Mouse (Mus musculus) right cerebral cortex, postnatal 25 days (tissue): ENCODE results near the gene Zbtb25.

ENCODE experiments used
- DNase-seq: peaks from one replicate; pipeline ENCODE4 v3.0.0; 2022

Zbtb25 gene

GRCm38 (mm10) chr12:76335641-76336040 lies 33.8 kb downstream of the Zbtb25 start:
- DNase-seq: no peak

- DNase-seq: no peak
These were observed 35.7 kb downstream of the Zbtb25 start for GRCm38 (mm10) chr12:76333688-76334087.

GRCm38 (mm10) chr12:76328567-76329354 lies 40.6 kb downstream of the Zbtb25 start:
- DNase-seq: no peak

GRCm38 (mm10) chr12:76326437-76327220 lies 42.8 kb downstream of the Zbtb25 start:
- peak; percentile 71 for DNase-seq

DNA sequence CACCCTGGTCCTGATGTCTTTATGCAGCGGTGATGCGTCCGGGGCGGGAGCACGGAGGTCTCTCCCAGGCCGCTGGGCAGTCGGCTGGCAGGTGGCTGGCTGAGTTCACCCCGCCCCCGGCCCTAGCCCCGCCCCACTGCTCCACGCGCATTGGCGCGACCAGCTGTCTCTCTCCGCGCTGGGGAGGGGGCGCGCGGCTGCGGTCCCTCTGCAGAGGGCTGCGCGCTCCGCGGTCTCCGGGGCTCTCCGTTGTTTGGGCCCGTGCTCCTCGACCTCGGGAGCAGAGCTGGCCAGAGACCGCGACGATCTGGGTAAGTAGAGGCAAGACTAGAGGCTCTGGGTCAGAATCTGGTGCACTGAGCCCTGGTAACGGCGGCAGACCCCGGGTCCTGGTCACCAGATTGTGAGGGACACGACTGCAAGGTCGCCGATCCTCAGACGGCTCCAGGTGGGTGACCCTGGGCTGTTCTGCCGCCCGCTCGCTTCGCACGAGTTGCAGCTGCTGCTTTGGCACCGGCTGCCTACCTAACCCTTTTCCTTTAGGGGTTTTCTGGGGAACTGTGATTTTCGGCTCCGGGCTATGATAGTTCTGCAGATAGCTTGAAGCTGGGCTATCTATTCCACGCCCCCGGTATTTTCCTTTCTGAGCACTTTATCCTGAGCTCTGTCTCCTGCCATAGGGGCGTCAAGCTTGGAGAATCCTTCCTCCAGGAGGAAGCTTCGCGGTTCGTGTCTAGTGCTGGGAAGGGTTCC lies 44.5 kb downstream of the Zbtb25 start, which contains the start of gene Akap5:
TSS of gene Akap5 (plus strand) at position 213 of the 753 bp plus-strand sequence.
- DNase-seq: peak; percentile 82

DNA sequence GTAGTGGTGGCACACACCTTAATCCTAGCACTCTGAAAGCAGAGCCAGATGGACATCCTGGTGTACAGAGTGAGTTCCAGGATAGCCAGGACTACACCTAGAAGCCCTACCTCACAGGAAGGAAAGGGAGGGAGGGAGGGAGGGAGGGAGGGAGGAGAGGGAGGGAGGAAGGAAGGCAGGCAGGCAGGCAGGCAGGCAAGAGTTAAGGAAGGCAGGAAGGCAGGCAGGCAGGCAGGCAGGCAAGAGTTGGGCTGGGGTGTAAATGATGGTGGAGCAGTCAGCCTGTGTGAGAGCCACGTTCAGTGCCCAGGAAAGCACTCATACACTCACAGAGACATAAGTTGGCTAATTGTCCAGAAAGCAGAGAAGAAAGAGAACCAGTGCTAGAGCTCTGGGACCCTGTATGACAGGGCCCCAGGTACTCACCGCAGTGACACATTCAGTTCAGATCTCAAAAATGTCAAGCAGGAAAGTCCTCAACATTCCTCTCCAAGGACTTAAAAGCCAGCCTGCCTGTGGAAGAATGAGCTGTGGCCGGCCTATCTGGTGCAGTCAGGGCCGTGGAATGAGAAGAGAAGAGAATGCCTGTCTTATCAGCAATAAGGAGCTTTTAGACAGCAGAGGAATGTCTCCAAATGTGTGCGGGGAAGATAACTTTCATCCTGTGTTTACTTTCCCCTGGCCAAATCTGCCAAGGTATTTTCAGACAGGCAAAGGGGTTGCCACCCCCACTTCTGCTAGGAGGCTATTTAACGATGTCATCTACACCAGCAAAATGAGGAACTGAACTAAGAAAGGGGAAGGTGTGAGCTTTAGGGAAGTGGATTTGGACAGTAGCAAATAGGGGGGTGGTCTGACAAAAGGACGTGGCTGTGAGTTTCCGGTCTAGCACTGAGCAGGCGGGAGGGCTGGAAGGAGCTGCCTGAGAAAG lies 50.9 kb downstream of the Zbtb25 start:
- no peak for DNase-seq

- no peak for DNase-seq
These were observed 57.5 kb downstream of the Zbtb25 start for GRCm38 (mm10) chr12:76311951-76312350.

DNA sequence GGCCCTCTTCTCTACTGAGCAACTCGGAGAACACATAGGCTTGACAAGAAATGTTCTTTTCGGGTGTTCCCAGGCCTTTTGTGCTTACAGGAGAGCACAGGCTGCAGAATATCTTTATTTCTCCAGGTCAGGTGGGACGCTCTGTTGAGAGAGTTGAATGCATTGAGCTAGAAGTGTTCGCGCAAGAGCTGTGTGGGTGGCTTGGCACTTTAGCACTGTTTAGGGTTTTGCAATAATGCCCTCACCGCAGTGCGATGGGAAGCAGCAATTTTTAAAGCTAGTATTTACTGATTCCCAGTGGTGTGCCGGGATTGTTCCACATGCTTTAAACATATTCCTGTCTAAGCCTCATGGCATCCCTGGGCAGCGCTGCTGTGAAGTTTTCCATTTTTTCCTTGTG lies 58.2 kb downstream of the Zbtb25 start:
- DNase-seq: no peak

- no peak for DNase-seq
These were observed 58.8 kb downstream of the Zbtb25 start for GRCm38 (mm10) chr12:76310633-76311032.

- no peak for DNase-seq
These were observed 59.4 kb downstream of the Zbtb25 start for GRCm38 (mm10) chr12:76310007-76310406.

DNA sequence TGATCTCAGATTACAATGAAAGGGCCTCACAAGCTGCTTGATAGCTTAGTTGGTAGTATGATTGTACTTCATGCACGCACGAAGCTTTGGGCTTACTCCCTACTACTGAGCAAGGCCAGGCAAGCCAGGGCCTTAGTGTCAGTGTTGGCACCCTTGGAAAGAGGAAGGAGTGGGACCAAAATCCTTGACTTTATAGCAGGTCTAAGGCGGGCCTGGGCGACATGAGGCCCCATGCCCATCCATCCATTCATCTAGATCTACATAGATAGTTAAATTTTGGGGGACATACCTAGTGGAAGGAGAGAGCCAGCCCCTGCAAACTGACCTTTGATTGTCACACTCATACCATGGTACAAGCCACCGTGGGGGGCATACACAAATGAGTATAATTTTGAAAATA lies 61.0 kb downstream of the Zbtb25 start:
- no peak for DNase-seq

DNA sequence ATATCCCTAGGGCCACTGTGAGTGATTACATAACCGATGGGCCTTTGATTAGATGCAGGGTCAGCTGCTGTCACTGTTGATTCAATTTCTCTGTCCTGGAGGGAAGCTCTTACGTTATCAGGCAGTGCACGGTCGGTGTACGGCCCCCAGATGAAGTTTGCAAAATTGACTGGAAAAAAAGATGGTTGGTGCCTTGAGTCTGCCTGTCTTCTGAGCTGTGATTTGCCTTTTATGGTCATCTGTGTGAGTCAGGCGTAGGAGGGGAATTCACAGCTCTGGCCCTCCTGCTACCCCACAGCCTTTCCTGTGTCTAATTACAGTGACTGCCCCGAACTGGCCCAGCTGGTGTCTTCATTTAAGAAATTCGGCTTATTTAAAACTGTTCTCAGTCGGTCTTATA lies 61.4 kb downstream of the Zbtb25 start:
- peak; percentile 57 for DNase-seq

- no peak for DNase-seq
These were observed 62.4 kb downstream of the Zbtb25 start for GRCm38 (mm10) chr12:76306852-76307561.

GRCm38 (mm10) chr12:76305107-76305506 lies 64.3 kb downstream of the Zbtb25 start:
- DNase-seq: no peak

DNA sequence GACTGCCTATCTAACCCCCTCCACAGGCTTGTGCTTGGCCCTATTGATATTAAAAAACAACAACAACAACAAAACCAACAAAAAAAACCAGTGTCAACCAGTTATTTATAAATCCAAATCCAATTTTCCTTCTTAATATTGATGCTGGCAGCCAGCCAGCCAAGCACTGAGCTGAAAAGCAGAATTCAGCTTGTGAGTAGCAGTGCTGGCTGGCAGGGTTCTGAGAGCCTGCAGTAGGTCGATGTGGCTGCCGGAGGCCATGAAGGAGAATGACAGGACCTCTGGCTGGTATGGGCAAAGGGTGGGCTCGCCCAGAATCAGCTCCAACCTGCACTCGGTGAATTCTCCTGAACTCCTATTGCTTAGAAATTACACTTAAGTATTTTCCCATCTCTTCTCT lies 65.2 kb downstream of the Zbtb25 start:
- no peak for DNase-seq

DNA sequence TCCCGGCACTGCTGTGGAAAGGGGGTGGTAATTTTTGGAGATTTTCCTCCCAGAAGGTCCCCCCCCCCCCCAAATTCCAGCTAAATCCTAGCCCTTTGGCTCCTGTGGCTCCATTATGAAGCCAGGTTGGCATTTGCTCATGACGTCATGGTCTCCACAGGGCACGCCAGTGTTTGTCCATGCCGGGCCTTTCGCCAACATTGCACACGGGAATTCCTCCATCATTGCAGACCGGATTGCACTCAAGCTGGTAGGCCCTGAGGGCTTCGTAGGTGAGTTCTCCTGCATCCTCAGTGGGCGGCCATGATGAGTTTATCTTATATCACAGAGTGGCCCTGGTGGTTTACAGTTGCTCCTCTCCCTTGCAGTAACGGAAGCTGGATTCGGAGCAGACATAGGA lies 65.9 kb downstream of the Zbtb25 start:
- DNase-seq: no peak

- DNase-seq: peak; percentile 43
These were observed 69.0 kb downstream of the Zbtb25 start for GRCm38 (mm10) chr12:76300367-76300766.

GRCm38 (mm10) chr12:76299361-76299906 lies 70.0 kb downstream of the Zbtb25 start:
- no peak for DNase-seq

- no peak for DNase-seq
These were observed 71.6 kb downstream of the Zbtb25 start for GRCm38 (mm10) chr12:76297830-76298229.
